9 mouse cellular contexts compared by ENCODE assay signal in genomic region chr10:29211453-29211852, GRCm38 (mm10). TPM values are rescaled to one million over a fixed set of nuclear protein-coding genes. Genes with fewer than 3 reads are reported as not detected.
DNase-seq lines count a peak whose midpoint lies in the region; ATAC-seq and TF ChIP-seq lines count a peak whose summit lies in the region.
"Had no signal": no experiment of that assay in that cellular context is flagged by ENCODE, and none has a peak within 500 bp of the region (broad histone marks: within the 10 kb centered on the region; RNA-seq: fewer than 3 reads in every experiment).

9330159F19Rik (plus strand) TSS chr10:29211606.

- no peak within 1 kb of the TSS for H3K4me2 ChIP-seq in kidney, embryonic 16.5 days (replicated peaks; ENCODE audit: low read depth, low read length)
- peak within 1 kb of the TSS; percentile 13; the same call in 1 of the 2 replicates for H3K4me2 ChIP-seq in heart, embryonic 13.5 days
- no peak within 1 kb of the TSS for H3K4me2 ChIP-seq in midbrain, postnatal 0 days (ENCODE audit: low read depth, low read length, poor library complexity, severe bottlenecking)
- H3K4me2 ChIP-seq: heart, embryonic 15.5 days had no signal

- intact Hi-C loops in left cerebral cortex, postnatal 25 days (cut with DNase I): no loop called here

- H3K9me3 ChIP-seq in kidney, embryonic 16.5 days (ENCODE audit: low read length): no peaks in the 10 kb centered on the region
- H3K9me3 ChIP-seq in heart, embryonic 13.5 days: no peaks in the 10 kb centered on the region
- H3K9me3 ChIP-seq in midbrain, postnatal 0 days (ENCODE audit: low read length): no peaks in the 10 kb centered on the region
- H3K9me3 ChIP-seq: heart, embryonic 15.5 days had no signal

- no peaks in the 10 kb centered on the region for H3K4me1 ChIP-seq in kidney, embryonic 16.5 days (ENCODE audit: insufficient read depth, low read length)
- no peaks in the 10 kb centered on the region for H3K4me1 ChIP-seq in heart, embryonic 13.5 days
- H3K4me1 ChIP-seq in midbrain, postnatal 0 days (ENCODE audit: insufficient read depth, low read length): no peaks in the 10 kb centered on the region
- H3K4me1 ChIP-seq: heart, embryonic 15.5 days had no signal

- peak; percentile 96 for ATAC-seq in kidney, embryonic 16.5 days (ENCODE audit: low FRiP score, low TSS enrichment)
- ATAC-seq in heart, embryonic 13.5 days (ENCODE audit: extremely low read depth, insufficient number of reproducible peaks, low FRiP score, low TSS enrichment): no peak
- ATAC-seq in midbrain, postnatal 0 days (ENCODE audit: low FRiP score): peak; percentile 69; the same call in 1 of the 2 replicates

- H3K36me3 ChIP-seq in kidney, embryonic 16.5 days (ENCODE audit: insufficient read depth, low read length): no peaks in the 10 kb centered on the region
- no peaks in the 10 kb centered on the region for H3K36me3 ChIP-seq in heart, embryonic 13.5 days
- peaks cover 3% of the 10 kb centered on the region; the same call in 1 of the 2 replicates for H3K36me3 ChIP-seq in midbrain, postnatal 0 days (ENCODE audit: insufficient read depth, low read length)
- H3K36me3 ChIP-seq: heart, embryonic 15.5 days had no signal

- no peak within 1 kb of the TSS for H3K9ac ChIP-seq in kidney, embryonic 16.5 days (replicated peaks; ENCODE audit: low read length)
- H3K9ac ChIP-seq in heart, embryonic 13.5 days: no peak within 1 kb of the TSS
- no peak within 1 kb of the TSS for H3K9ac ChIP-seq in midbrain, postnatal 0 days (replicated peaks; ENCODE audit: low read length, poor library complexity, severe bottlenecking)
- H3K9ac ChIP-seq: heart, embryonic 15.5 days had no signal

- no peak for TF ChIP-seq CTCF in midbrain, postnatal 0 days (IDR thresholded peaks at IDR 0.05)

- WGBS in kidney, embryonic 16.5 days: 10% methylated on average over 4 of the region's 4 CpGs
- 13% methylated on average over 4 of the region's 4 CpGs for WGBS in heart, embryonic 13.5 days
- WGBS in midbrain, postnatal 0 days: 10% methylated on average over 4 of the region's 4 CpGs

- no peak within 1 kb of the TSS for H3K4me3 ChIP-seq in kidney, embryonic 16.5 days (ENCODE audit: low read length)
- H3K4me3 ChIP-seq in heart, embryonic 13.5 days: no peak within 1 kb of the TSS
- no peak within 1 kb of the TSS for H3K4me3 ChIP-seq in midbrain, postnatal 0 days (ENCODE audit: low read depth, low read length)
- H3K4me3 ChIP-seq: heart, embryonic 15.5 days had no signal

- no peaks in the 10 kb centered on the region for H3K27me3 ChIP-seq in kidney, embryonic 16.5 days (ENCODE audit: insufficient read depth, low read length)
- no peaks in the 10 kb centered on the region for H3K27me3 ChIP-seq in heart, embryonic 13.5 days (replicated peaks)
- no peaks in the 10 kb centered on the region for H3K27me3 ChIP-seq in midbrain, postnatal 0 days (ENCODE audit: insufficient read depth, low read length)
- H3K27me3 ChIP-seq: heart, embryonic 15.5 days had no signal

- no peak within 1 kb of the TSS for H3K27ac ChIP-seq in kidney, embryonic 16.5 days (ENCODE audit: low read length)
- H3K27ac ChIP-seq in heart, embryonic 13.5 days (replicated peaks): no peak within 1 kb of the TSS
- H3K27ac ChIP-seq in midbrain, postnatal 0 days (ENCODE audit: low read depth, low read length): no peak within 1 kb of the TSS
- H3K27ac ChIP-seq: heart, embryonic 15.5 days had no signal

- no peak for DNase-seq in kidney, adult 9 months
- DNase-seq in embryo, embryonic 11 days: peak; percentile 82
- DNase-seq in left cerebral cortex, postnatal 25 days (ENCODE audit: low spot score in 2 of 2): peak; percentile 44 to 78
- DNase-seq in midbrain, postnatal 0 days (ENCODE audit: low spot score): peak; percentile 30
- no peak for DNase-seq in natural killer cell, adult 2 months (ENCODE audit: low spot score in 2 of 2)
- no peak for DNase-seq in B cell, adult 2 months

RNA-seq across cellular contexts. Expression of gene 9330159F19Rik, which starts in this region (rescaled TPM):
- 0.06 and 0.12 TPM in 2 replicates for polyA plus RNA-seq in kidney, embryonic 16.5 days (2015; fragmentation: Nextera tagmentation; extraction: Ambion mirVana)
- 0.10 and 0.15 TPM in 2 replicates for polyA plus RNA-seq in heart, embryonic 13.5 days (2015; fragmentation: Nextera tagmentation; extraction: Ambion mirVana)
- 10 to 100 TPM; 77.3 to 81.8 TPM for total RNA-seq in left cerebral cortex, postnatal 25 days (2021)
- total RNA-seq in midbrain, postnatal 0 days (2014; rRNA removed): 74.9 and 87.2 TPM in 2 replicates
- polyA plus RNA-seq in midbrain, postnatal 0 days (2015; fragmentation: Nextera tagmentation; extraction: Ambion mirVana): 17.9 and 21.3 TPM in 2 replicates

Comparison
In these comparisons a context has a peak if more than half of its experiments do, and no peak if none do; other contexts are left out.
1. RNA of gene 9330159F19Rik (polyA plus RNA-seq): 17.9 to 21.3 TPM in midbrain, postnatal 0 days; 0.10 to 0.15 TPM in heart, embryonic 13.5 days and 0.06 to 0.12 TPM in kidney, embryonic 16.5 days; every median in the first group is over 10 times any median in the second.
2. Peak in ATAC-seq in kidney, embryonic 16.5 days; RNA of the gene not detected or under 1 TPM.
3. DNase-seq: peak in embryo, embryonic 11 days (single experiment), left cerebral cortex, postnatal 25 days (2 of 2) and midbrain, postnatal 0 days (single experiment); none in kidney, adult 9 months (single experiment), natural killer cell, adult 2 months (0 of 2) and B cell, adult 2 months (0 of 2).